Mouse (Mus musculus): ENCODE data around the gene Tmed5.
"Not testable (repeated sequence)": the region's sequence is repeated elsewhere in the genome, so short reads cannot be mapped to it uniquely, and the experiment has no call there.

Tmed5 gene

DNA sequence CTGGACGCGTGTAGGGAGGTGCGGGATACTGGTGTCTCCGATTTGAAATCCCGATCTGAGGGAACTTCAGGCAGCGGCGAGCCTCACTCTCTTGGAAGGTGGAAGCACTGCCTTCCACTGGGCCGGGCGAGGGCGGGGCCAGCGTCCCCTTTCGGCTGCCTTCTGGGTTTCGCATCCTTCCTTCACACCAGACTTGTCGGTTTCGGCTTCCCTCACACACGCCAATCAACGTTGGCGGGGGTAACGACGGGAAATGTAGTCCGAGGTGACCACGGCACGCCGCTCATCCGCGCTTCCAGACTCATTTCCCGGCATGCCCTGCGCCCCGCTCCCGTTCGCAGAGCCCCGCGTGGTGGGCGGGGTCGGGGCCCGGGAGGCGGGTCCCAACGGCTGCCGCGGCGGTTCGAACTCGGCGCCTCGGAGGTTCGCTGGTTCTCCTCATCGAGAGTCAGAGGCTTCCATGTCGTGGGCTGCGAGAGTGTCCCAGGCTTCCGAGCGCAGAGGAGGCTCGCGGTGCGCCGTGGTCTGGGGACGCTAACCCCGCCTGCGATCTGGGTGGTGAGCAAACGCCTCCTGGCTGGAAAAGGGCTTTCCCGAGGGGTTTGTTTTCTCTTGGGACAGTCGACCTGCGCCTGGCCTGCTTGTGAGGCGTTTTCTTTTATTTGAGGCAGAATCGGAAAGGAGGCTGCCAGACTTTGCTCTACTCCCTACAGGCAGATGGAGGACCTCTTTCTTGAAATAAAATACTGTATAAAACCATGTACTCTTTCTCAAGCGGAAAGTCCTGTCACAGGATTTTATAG lies at the start of gene Tmed5, which contains the start of gene Ccdc18:
Gene Tmed5, minus strand, starts transcription at position 180 of the 803 bp plus-strand sequence.
Gene Ccdc18, plus strand, starts transcription at position 435 of the 803 bp plus-strand sequence.
- peak; percentile 98 to 99 for DNase-seq (ENCODE audit: low spot score in 2 of 2)

DNA sequence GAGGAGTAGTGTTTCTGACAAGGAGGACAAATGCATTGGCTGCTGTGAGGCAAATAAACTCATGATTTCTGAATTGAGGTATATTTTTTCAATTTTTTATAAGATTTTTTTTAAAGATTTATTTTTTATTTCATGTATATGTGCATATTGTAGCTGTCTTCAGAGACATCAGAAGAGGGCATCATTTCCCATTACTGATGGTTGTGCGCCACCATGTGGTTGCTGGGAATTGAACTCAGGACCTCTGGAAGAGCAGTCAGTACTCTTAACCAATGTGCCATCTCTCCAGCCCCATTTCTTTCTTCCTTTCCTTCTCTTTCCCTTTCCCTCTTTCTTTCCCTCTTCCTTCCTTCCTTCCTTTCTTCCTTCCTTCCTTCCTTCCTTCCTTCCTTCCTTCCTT lies 31.3 kb upstream of the Tmed5 start:
- DNase-seq (ENCODE audit: low spot score in 2 of 2): peak; percentile 38 to 66

DNA sequence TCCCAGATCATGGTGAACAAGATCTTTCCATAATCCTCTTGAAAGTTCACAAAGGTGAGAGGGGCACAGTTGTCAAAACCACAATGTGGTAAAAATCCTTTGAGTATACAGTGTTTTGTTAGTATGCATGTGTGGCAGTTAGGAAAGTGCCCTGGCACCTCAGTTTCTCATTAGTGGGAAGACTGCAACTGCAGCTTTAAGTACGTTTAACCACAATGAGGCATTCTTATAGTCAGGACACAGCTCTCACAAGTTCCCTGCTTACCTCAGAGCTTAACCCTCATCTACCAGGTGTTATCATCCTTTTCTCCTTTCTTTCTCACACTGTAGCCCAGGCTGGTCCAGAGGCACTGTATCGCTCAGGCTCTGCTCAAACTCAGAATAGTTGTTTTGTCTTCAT lies 28.4 kb upstream of the Tmed5 start:
- DNase-seq (ENCODE audit: low spot score in 2 of 2): no peak

DNA sequence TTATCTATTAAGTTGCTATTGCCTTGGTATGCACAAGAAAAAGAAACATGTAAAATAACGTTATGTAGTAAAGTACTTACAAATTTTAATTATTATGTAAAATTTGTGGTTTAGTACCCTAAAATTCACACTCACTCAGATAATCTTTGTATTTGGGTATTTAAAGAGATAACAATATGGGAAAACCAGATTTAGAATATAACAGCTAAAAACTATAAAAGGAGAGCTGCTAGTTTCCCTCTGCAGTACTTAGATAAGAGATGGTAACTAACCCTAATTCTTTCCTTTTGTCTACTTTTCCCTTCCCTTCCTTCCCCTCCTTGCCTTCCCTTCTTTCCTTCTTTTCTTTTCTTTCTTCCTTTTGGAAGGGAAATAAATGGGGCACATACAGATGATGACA lies 20.2 kb upstream of the Tmed5 start:
- DNase-seq (ENCODE audit: low spot score in 2 of 2): no peak

DNA sequence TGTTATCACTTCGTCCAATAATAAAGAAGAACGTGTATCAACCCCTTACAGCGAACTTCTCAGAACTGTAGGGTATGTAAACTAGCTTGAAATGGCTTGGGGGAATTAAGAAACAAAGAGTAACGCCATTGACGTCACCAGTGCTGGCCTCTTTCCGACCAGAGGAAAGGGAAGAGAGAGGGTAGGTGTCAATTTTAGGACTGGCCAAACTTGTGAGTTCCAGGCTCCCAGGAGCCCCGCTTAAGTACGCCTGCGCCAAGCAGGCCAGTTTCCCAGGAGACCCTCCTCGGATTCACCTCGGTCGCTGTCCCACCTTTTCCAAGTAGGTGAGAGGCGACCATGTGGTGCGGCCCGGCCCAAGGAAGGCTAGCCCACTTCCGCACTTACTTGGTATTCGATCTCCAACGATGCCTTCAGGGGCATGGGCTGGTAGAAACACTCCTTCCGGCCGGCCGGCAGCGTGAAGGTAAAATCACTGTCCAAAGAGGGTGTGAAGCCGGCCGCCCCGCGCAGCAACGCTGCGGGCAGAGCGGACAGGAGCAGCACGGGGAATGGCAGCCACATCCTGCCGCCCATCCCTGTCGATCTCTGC lies 475 bp downstream of the Tmed5 start:
- DNase-seq (ENCODE audit: low spot score in 2 of 2): no peak

DNA sequence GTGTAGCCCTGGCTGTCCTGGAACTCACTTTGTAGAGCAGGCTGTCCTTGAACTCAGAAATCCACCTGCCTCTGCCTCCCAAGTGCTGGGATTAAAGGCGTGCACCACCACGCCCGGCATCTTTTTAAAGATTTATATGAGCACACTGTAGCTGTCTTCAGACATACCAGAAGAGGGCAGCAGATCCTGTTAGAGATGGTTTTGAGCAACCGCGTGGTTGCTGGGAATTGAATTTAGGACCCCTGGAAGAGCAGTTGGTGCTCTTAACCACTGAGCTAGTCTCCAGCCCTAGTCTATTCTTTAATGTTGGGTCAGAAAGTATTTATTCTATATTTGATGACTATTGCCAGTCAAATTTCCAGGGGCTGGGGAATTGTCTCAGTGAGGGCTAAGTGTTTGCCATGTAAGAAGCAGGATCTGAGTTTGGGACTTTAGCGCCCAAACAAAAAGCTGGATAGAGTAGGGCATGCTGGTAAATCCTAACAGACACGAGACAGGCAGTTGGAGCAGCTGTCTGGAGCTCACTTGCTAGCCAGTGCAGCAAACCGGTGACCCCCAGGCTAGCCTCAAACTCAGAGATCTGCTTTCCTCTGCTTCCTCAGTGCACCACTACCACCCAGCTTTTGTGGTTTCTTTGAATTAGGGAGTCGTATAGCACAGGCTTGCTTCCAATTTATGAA lies 12.1 kb downstream of the Tmed5 start:
- no peak for DNase-seq (ENCODE audit: low spot score in 2 of 2)

DNA sequence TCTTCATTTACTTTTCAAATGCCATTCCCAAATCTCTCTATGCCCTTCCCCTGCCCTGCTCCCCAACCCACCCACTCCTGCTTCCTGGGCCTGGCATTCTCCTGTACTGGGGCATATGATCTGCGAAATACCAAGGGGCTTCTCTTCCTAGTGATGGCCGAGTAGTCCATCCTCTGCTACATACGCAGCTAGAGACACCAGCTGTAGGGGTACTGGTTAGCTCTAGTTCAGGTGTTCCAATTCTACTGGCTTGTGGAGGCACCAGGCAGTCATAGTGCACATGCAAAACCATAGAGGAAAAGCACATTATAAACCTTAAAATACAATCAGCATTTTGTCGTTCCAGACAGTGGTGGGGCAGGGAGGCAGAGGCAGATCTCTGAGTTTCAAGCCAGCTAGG lies 14.7 kb downstream of the Tmed5 start:
- no peak for DNase-seq (ENCODE audit: low spot score in 2 of 2)

DNA sequence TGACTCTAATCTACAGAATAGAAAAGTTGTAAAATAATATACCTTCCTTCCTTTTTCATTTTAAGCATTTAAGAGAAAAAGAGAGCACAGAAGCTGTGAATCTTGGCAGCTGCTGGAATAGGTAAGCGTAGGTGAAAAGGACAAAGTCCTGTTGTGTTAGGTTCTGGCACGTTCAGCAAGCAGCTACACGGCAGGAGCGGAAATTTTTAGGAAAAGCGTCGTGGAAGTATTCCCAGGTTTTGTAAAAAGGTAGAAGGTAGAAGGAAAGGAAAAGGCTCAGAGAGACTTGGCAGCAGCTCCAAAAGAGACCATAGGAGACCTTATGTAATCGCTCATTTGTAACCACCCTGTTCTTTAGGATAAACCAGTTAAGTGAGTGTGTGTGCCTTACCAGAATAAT lies 23.1 kb downstream of the Tmed5 start:
- DNase-seq (ENCODE audit: low spot score in 2 of 2): no peak

DNA sequence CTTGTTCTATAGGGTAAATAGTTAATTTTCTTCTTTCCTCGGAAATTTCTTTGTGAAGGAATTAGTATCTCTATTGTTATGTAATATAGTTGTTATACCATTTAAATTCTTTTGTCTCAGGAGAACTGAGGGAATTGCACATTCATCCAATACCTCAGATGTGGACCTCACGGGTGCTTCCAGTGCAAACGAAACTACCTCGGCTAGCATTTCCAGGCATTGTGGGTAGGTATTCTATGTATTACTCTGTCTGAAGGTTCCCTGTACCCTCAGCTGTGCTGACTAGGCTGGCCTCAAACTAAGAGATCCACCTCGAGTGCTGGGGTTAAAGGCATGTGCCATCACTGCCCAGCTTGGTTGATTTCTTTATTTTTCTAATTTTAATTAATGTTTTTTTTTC lies 28.1 kb downstream of the Tmed5 start:
- DNase-seq (ENCODE audit: low spot score in 2 of 2): no peak

DNA sequence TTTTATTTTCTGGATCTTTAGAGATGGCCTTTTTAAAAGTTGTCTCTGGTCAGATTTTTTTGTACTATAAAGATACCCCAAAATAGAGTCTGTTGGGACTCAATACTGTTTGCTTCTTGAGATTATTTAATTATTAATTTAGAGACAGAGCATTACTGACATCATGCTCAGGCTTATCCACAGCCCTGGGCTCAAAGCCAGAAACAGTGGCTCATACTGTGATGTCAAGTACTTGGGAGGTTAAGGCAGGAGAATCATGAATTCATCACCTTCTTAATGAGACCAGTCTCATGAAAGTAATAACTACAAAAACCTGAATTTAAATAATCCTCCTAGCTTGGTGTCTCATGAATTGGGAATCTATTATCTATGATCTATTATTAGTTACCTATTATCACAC lies 32.2 kb downstream of the Tmed5 start:
- DNase-seq (ENCODE audit: low spot score in 2 of 2): no peak

DNA sequence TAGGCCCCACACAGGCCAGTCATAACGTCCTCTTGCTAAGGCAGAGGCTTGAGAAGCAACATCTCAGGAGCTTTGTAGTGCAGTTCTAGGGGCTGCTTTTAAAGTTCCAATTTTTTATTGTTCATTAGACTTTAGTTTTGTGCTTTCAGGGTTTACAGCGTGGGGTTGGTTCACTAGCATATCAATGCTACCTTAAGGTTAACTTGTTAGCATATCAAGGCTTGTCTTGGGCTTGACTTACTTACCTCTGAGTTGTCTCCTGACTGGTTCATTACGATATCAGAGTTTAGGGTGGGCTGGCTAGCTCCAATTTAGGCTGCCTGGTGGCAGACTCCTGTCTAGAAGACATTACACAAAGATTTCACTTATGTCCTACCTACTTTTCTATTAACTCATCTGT lies 34.7 kb downstream of the Tmed5 start:
- no peak for DNase-seq (ENCODE audit: low spot score in 2 of 2)

DNA sequence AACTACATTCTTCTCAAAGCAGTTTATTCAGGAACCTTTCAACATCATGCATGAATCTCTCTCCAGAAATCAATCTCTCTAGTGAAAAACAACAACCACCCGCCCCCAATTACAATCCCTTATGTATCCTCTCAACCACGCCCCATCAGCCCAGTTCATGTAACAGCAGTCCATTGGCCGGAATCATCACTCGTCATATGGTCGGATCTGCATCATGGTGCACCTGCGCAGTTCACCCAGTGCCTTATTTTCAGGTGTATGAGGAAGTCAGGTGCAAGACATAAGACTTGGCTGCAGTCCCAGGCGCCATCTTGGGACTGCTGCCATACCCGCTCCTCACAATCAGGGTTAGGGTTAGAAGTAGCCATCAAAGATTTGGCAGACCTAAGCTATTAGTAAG lies 39.7 kb downstream of the Tmed5 start:
- not testable (repeated sequence) for DNase-seq (ENCODE audit: low spot score in 2 of 2)

DNA sequence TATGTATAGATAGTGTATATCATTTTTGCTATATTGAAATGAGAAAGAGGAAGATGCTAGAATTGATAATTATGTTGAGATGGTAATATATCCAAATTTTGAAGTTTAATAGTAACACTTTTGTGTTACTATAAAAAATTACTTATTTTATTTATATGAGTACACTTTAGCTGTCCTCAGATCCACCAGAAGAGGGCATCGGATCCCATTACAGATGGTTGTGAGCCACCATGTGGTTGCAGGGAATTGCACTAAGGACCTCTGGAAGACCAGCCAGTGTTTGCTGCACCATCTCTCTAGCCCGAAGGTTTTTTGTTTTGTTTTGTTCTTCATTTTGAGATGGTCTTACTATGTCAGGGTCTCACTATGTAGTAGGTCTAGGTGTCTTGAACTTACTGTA lies 47.0 kb downstream of the Tmed5 start:
- DNase-seq (ENCODE audit: low spot score in 2 of 2): no peak

DNA sequence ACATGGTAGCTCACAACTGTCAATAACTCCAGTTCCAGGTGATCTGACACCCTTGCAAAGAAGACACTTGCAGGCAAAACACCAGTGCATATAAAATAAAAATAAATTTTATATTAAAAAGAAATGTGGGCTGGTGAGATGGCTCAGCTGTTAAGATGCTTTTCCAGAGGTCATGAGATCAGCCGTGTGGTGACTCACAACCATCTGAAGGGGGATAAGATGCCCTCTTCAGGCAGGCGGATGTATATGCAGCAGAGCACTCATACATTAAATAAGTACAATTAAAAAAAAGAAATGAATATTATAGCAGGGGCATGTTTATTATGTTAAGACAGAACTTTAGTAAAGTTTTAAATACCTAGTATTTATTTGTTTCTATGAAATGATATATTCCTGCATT lies 50.0 kb downstream of the Tmed5 start:
- no peak for DNase-seq (ENCODE audit: low spot score in 2 of 2)

DNA sequence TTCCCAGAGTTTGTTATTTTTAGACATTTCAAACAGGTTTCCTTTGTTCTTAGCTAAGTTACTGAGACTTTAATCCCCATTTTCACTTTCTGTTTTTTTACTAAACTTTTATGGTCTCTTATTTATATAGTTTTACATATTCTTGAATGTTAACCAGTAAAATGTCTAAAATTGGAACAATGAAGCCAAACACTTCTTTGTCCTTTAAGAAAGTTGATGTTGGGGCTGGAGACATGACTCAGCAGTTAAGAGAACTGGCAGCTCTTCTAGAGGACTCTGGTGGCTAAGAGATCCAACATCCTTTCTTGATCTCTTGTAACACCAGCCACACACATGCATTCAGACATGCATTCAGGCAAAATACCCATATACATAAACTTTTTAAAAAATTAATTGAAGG lies 52.8 kb downstream of the Tmed5 start:
- no peak for DNase-seq (ENCODE audit: low spot score in 2 of 2)

DNA sequence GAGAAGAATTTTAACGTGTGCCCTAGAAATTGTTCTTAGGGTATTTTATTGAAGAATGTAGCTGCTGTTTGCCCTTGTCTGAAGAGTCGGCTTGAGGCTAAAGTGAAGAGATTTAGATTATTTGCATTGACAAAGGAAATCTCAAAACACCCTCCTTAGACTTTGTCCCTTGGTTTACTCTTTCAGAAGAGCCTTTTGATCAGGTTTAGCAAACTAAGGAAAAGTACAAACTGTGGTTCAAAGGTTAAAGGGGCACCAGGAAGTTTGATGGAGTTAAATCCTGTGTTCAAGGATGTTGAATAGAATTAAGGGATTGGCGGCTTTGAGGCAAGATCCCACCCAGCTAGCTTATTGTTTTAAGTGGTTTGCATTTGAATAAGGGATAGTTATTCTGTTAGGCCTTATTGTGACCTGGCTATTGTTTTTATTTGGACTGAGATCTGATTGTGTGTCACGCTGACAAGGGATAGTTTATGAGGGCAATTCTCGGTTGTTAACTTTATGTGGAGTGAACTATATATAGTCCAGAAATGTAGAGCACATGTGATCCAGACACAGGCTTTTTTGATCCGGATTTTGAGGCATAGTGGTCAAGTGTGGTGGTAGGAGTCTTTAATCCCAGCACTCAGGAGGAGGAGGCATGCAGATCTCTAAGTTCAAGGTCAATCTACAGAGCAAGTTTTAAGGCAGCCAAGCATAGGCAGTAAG lies 55.4 kb downstream of the Tmed5 start:
- no peak for DNase-seq (ENCODE audit: low spot score in 2 of 2)

DNA sequence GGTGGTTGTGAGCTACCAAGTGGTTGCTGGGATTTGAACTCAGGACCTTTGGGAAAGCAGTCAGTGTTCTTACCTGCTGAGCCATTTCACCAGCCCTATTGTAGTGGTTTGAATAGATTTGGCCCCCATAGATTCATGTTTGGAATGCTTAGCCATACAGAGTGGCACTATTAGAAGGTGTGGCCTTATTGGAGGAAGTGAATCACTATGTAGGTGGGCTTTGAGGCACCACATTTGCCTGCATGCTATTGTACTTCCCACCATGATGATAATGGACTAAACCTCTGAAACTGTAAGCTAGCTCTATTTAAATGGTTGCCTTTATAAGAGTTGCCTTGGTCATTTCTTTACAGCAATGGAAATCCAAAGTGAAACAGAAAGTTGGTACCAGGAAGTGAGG lies 56.2 kb downstream of the Tmed5 start:
- no peak for DNase-seq (ENCODE audit: low spot score in 2 of 2)

DNA sequence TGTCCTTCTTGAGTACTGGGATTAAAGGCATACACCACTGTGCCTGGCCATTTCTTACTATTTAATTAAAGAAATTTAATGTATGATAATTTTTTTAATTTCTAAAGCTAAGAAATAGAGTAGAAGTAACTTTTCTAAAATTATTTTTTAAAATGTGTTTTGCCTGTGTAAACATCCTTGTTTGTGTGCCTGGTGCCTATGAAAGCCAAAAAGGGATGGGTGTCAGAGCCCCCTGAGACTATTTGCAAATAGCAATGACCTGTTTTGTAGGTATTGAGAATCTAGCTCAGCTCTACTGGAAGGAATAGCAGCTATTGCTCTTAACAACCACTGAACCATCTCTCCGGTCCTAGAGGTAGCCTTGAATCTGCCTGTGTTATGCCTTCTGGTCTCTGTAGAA lies 60.1 kb downstream of the Tmed5 start:
- DNase-seq (ENCODE audit: low spot score in 2 of 2): no peak

DNA sequence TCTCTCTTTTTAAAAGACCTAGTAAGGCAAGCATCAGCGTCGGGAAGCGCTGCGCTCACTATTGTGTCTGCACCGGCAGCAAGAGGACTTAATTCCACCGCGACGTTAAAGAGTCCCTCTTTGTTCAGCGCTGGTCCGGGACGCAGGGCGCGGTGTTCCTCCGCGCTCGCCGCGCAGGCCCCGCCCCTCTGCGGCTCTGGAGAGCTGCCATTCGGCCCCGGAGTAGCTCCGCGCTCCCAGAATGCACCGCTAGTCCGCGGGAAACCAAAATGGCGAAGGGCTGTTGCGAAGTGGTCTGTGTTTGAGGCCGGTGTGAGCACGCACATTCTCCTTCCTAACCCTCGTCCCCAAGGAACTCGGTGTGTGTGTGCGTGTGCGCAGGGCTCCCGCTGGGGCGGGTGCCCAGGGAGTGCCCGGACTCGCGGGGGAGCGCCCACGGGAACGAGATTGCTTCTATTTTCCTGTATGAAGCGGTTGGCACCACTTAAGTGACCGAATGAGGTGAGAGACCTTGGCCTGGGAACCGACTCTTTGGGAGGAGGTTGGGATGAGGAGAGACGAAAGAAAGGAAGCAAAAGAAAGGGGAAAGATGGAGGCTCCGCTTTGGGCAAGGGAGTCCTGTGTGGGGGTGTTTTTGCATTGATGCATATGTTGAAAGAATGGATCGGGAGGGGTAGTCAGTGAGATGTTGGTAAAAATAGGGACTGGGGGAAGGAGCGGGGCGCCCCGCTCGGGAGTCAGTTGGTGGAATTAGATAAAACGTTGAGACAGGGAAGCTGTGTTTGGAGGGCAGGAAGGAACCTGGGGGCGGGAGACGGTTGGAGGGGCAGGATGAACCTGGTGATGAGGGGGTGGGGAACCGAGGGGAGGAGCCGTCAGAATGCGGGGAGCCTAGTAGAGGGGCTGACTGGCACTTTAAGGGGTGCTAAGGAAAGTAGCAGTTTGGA lies 66.7 kb downstream of the Tmed5 start, which contains the start of gene Mtf2:
Gene Mtf2, plus strand, starts transcription at position 210 of the 947 bp plus-strand sequence.
- DNase-seq (ENCODE audit: low spot score in 2 of 2): peak; percentile 95 to 97

DNA sequence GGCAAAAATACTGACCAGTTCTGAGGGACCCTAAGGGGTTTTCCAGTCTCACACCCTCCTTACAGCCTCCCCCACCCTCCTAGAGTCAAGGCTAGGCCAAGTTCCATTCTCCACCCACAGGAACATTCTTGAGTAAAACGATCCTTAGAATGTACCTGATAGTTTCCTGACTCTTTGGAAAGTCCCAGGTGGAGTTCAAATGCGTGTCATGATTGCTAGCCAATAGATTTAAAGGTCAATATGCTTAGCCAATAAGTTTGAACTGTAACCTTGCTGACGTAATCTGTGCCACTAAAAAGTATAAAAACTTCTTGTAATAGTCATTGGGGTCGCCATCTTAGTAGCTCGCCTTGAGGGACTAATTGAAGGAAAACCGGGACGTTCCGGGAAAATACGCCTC lies 72.0 kb downstream of the Tmed5 start:
- no peak for DNase-seq (ENCODE audit: low spot score in 2 of 2)

Data from spleen, postnatal 4 days (tissue).